Mouse (Mus musculus): ENCODE results near the gene Gpn2.

Gene Gpn2

DNA sequence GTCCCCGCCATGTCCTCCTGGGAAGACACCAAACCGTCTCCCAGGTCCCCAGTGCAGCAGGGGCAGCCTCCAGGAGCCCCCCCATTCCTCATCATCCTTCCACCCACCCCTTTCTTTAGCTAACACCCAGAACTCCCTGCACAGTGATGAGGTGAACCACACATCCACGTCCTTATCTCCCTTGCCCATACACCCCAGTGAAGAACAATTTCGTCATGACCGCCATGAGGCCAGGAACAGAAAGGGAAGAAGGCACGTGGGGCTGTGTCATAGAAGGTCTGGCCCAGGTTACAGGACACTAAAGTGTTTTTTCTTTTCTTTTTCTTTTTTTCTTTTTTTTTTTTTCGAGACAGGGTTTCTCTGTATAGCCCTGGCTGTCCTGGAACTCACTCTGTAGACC, 40.7 kb downstream of the Gpn2 start:
- DNase-seq (ENCODE audit: low spot score): no peak

DNA sequence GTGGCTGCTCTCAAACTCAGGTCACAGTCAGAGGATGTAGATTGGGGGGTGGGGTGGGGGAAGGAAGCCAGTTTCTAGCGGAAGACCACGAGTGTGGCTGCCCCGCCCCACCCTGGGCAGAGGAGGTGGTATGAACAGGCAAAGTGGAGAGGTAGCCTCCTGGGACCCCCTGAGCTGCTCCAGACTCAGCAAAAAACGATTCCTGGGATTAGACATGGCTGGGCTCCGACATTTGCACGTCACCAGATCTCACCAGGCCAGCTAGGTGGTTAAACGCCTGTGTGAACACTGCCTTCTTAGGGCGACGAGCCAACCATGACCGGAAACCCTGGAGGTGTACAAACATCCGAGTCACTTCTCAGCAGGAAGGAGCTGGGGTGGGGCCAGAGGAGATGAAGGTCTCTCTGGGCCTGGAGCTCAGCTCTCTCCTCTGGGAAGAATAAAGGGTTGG, 41.5 kb downstream of the Gpn2 start:
- no peak for DNase-seq (ENCODE audit: low spot score)

DNA sequence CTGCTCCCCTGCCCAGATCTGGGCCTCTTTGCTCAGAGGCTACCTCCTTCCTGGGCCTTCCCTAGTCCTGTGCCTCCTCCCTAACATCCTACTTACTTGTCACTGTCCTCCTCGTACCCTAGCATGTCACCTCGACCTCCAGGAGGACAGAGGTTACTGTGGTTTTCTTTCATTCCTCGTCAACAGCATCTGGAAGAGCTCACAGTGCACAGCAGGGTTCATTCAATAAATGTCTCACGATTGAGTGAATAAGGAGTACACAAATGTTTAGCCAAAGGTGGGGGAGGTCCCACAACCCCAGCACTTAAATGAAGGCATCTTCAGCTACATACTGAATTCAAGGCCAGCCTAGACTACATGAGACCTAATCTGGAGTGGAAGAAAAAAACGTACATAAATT, 42.1 kb downstream of the Gpn2 start:
- DNase-seq (ENCODE audit: low spot score): no peak

DNA sequence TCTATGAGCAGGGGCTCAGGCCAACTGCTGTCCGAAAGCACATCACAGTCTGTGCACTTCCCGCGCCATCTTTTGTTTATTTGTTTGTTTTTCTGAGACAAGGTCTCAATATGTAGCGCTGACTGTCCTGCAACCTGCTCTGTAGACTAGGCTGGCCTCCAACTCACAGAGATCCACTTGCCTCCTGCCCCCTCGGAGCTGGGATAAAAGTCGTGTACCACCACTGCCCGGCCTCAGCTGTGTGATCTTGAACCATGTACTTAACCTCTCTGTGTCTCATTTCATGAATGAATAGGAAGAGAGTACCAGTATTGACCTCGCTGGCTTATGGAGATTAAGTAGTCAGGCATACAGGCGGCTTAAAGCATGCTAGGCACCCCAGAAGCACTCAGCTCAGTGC, 42.5 kb downstream of the Gpn2 start:
- DNase-seq (ENCODE audit: low spot score): no peak

DNA sequence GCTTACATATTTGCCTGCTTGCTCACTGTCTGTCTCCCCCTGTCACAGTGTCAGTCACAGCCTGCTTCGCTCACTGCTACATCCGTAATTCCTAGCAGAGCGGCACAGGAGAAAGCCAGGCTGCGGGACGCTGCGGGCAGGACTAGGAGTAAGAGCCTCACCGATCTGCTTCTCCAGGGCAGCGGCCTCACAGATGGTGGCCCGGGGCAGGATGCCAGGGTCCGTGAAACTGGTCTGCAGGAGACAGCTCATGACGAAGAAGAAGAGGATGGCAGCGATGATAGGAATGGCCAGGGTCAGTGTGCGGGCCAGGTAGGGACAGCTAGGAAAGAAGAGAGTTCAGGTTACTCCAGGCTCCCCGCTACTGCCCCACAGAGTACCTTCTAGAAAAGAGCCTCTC, 42.9 kb downstream of the Gpn2 start:
- no peak for DNase-seq (ENCODE audit: low spot score)

DNA sequence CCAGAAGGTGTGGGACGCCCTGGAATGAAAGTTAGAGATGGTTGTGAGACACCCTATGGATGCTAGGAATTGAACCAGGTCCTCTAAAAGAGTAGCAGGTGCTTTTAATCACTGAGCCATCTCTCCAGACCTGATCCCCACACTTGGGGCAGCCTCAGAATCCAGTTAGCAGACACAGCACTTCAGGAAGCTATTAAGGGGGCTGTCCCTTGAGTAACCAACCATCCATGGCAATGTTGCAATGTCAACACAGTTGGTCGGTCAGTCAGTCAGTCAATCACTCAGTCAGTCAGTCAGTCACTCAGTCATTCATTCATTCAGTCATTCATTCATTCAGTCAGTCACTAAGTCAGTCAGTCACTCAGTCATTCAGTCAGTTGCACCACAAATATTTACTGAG, 44.4 kb downstream of the Gpn2 start:
- DNase-seq (ENCODE audit: low spot score): no peak

DNA sequence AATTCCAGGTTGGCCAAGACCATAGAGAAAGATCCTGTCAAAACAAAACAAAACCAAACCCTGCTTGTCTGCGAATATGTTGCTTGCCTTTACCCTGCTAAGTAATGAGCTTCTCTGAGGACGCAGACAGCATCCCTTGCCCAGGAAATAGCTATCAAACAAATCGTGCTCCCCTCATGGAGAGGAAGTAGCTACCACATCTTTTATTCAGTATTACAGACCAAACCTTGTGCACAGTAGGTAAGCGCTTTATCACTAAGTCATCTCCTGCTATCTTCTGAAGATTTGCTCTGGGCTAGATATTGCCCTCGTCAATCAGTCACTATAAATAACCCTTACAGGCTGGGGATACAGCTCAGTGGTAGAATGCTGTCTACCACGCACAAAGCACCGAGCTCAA, 45.0 kb downstream of the Gpn2 start:
- DNase-seq (ENCODE audit: low spot score): no peak

DNA sequence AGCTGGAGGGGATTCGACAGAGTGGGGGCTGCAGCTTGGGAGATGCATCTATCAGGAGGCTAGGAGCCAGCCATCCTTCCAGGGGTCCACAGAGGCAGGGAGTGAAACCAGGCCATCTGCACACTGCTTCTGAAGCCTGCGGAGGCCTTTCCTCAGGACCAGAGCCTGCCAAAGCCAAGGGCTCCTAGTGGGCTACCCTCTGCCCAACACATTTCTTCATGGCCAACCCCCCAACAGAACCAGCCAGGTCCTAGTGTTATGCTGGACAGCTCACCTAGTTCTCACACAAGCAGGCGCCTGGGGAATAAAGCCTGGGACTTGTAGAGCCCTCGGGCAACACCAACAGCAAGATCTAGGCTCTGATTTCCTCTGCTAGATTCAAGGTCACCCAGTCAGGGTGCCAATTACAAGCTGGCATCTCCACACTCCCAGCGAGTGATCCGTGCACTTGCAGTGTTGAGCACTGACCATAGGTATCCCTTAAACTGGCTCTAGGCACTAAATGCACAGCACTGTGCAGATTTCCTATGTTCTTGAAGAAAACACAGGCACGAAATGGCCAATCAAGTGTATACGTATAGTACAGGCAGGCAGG, 46.3 kb downstream of the Gpn2 start:
- DNase-seq (ENCODE audit: low spot score): no peak

DNA sequence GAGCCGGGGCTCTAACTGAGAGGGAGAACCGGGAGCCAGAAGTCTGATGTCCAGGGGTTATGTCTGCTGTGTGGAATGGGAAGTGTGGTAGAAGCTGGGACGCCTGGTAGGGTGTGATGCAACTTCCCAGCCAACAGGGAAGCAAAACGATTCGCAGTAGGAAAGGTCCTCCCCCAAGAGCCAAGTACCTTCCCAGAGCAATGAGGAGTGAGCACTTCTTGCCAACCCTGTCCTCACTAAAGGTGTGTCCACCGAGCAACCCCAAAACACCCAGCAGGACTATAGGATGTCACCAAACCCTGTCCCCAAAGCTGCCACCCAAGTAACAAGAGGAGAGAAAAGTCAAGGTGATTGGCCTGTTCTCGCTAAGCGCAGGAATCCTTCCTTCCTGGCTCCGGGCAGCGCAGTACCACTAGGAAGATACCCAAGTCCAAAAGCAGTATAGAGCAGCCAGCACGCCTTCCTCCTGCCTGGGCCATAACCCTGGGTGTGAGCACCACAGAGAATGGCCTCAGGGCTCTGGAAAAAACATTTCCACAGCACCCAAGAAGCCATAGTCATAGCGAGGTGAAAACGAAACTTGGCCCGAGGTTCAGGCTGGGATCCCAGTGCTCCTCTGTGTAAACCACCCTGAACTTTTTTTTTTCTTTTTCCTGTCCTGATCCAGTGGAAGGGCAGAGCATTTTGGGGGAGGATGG, 47.1 kb downstream of the Gpn2 start:
- DNase-seq (ENCODE audit: low spot score): no peak

DNA sequence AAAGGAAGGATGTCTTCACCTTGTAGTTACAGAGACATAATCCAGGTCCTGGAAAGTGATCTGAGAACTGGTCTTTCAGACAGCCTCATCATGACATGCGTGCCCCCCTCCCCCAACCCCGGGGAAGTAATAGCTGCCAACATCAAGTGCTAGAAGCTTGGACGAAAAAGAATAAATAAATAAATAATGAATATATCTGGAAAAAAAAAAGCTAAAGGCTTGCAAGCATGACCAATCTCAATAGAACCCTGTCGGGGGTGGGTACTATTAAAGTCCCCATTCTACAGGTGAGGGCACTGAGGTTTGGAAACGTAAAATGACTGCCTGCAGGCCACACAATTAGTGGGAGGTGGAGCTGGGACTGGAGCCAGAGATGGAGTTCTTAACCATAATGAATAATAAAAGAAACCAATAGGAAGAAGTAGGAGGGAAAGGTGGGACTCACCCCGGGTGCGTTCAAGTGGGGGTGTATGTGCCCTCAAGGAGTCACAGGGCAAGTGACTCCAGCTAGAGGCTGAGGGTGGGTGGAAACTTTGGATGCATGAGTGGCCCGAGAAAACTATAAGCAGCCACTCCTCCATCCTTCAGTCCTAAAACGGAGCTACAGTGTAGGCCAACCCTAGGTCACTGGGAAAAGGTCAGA, 47.7 kb downstream of the Gpn2 start:
- DNase-seq (ENCODE audit: low spot score): no peak

DNA sequence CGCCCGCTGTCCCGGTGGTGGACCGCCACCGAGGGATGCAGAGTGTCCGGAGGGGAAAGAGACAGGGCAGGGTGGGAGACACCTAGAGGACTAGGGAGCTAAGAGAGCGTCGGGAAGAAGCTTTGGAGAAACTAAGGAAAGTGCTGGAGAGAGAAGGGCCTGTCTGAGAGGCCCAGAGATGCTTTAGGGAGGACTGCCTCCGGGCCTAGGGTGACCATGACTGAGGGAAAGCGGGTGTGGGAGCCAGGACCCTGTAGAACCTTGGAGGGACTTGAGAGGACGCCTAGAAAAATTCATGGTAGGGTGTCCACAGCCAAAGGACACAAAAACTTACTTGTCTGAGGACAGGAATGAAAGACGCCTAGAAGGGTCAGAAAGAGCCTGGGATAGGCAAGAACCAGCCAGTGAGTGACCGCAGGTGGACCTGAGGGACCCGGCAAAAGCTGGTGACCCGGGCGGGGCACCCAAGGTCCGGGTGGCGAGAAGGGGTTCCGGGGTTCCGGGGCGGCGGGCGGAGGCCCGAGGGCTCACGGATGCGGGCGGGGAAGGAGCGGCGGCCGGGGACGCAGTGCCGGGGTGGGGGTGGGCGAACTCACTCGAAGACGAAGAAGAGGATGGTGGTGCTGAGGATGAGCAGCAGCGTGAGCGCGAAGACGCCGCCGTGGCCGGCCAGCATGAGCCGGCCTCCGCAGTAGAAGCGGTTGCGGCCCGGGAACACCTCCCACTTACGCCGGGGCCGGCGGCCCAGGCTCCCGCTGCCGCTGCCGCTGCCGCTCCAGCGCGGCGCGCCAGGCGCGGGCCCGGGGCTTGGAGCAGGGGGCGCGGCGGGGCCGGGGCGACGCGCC, 48.5 kb downstream of the Gpn2 start:
- DNase-seq (ENCODE audit: low spot score): no peak

DNA sequence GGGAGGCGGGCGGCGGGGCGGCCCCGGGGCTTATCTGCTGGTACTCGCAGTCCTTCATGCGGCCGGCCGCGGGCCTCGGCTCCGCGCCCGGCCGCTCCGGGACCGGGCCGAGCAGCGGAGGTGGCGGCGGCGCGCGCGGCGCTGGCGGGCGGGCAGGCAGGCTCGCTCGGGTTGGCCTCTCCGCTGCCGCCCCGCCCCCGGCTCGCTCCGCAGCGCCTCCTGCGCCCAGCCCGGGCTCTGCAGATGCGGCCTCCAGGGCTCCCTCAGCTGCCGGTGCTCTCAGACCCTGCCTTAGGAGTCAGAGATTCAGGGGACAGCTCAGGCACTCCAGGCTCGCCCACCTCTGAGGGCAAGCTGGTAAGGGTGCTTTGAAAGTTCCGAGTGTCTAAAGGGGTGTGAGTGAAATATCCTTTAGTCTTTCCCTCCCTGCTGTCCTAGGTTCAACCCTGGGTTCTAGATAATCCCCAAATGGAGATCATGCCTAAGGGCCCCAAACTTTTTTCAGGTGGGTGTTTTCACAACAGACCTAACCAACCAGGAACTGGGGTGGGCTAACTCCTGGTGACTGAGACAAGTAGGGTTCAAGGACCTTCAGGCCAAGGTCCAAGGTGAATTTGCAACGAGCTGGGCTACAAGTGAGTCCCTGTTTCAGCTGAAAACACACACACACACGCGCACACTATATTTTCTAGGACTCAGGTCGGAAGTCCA, 49.3 kb downstream of the Gpn2 start:
- peak; percentile 91 for DNase-seq (ENCODE audit: low spot score)

DNA sequence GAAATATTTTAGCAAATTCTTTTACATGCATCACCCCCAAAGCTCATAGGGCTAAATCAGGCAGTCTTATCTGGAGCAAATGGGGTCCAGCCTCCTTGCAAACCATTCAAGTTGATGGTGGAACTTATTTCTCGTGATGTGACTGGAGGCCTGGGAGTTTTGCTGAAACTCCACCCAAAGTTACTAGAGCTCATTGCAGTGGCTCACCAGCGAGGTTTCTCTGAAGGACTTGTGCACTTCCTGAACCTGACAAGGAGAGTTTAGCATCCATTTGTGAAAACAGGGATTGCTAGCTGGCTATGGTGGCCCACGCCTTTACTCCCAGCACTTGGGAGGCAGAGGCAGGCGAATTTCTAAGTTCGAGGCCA, 49.9 kb downstream of the Gpn2 start:
- DNase-seq (ENCODE audit: low spot score): no peak

All from ovary, postnatal 14 days (tissue).